Mouse (Mus musculus): ENCODE measurements around the gene Myh10.

- TF ChIP-seq CTCF (IDR thresholded peaks at IDR 0.05; ENCODE audit: borderline replicate concordance, control insufficient read depth, extremely low read depth, insufficient read depth, low read length, poor library complexity), result no peak
- TF ChIP-seq POLR2A (IDR thresholded peaks at IDR 0.05; ENCODE audit: control insufficient read depth, extremely low read depth, insufficient read depth, low read length, poor library complexity), result no peak
Observed at GRCm38 (mm10) chr11:68704847-68705246, 13.5 kb downstream of the Myh10 start.

Measured in thymus, adult 2 months (tissue).